Mouse (Mus musculus): Measurements from ENCODE around the gene Chka. TPM values are rescaled to one million over a fixed set of nuclear protein-coding genes. Genes with fewer than 3 reads are reported as not detected.

Chka gene
- polyA plus RNA-seq, 1 experiment from 2014 or later, result 37.5 TPM

DNA sequence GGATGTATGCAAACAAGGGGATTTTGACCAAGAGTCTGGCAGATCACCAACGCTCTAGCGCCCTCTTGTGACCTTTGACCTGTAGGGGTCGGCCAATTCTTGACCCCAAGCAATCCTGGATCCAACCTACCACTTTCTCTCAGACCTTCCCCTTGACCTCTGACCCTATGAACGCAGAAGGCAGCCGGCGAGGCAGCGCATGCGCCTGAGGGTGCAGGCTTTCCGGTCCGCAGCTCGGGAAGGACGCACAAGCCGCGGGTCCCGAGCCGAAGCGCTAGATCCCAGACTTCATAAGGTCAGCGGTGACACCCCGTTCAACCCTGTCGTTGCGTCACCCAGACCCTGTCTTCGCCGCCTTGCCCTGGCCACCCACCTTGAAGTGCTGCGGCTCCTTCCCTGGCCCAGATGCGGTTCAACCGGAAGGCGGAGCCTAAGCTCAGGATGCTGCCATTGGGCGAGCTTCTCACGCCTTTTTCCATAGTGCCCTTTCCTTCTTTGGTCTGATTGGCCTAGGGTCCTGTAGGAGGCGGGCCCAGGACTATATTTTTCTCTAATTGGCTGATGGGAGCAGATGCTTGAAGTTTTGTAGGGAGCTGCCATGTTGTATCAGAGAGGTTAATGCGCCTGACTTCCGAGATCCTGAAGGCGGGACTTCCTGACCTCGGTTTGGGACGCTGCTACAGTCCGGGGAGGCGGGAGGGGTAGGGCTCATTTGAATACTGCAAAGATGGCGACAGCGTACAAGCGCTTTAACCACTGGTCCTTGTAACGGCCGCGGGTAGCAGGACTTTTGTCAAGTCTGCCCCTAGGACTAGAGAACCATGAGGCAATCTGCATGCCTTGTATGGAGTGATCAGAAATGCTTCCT is 61.0 kb downstream of the Chka start, which contains the start of gene Ndufs8:
Gene Ndufs8 (minus strand): TSS at position 438 of the 868 bp plus-strand sequence.
- Histone ChIP-seq H3K4me2 (peak within 1 kb of the TSS; percentile 75), H3K27ac (ENCODE audit: low read depth, low read length) (peak within 1 kb of the TSS; percentile 50; the same call in 1 of the 2 replicates), H3K36me3 (ENCODE audit: control insufficient read depth, insufficient read depth, low read length) (peaks cover 16% of the 10 kb centered on the region), H3K27me3 (replicated peaks; ENCODE audit: control insufficient read depth, insufficient read depth, low read length) (no peaks in the 10 kb centered on the region), H3K4me1 (replicated peaks; ENCODE audit: control insufficient read depth, insufficient read depth, low read length) (peaks cover 17% of the 10 kb centered on the region), H3K4me3 (ENCODE audit: low read depth, low read length) (peak within 1 kb of the TSS; percentile 69), H3K9ac (ENCODE audit: low read depth, low read length) (peak within 1 kb of the TSS; percentile 73), H3K9me3 (ENCODE audit: control insufficient read depth, low read length) (no peaks in the 10 kb centered on the region)
- 1% methylated on average over 43 of the region's 43 CpGs for WGBS
- DNase-seq (ENCODE audit: low spot score) (peak; percentile 88), ATAC-seq (replicated peaks; ENCODE audit: low FRiP score) (peak; percentile 97)

- Histone ChIP-seq H3K27me3 (replicated peaks; ENCODE audit: control insufficient read depth, insufficient read depth, low read length) (no peaks in the 10 kb centered on the region), H3K4me2 (peak overlapping the region; percentile 75), H3K4me1 (replicated peaks; ENCODE audit: control insufficient read depth, insufficient read depth, low read length) (peaks cover 15% of the 10 kb centered on the region), H3K4me3 (ENCODE audit: low read depth, low read length) (peak overlapping the region; percentile 69), H3K27ac (ENCODE audit: low read depth, low read length) (peak overlapping the region; percentile 47; the same call in 1 of the 2 replicates), H3K36me3 (ENCODE audit: control insufficient read depth, insufficient read depth, low read length) (peaks cover 12% of the 10 kb centered on the region), H3K9me3 (ENCODE audit: control insufficient read depth, low read length) (no peaks in the 10 kb centered on the region), H3K9ac (ENCODE audit: low read depth, low read length) (peak overlapping the region; percentile 73)
- DNase-seq (ENCODE audit: low spot score) (no peak), ATAC-seq (replicated peaks; ENCODE audit: low FRiP score) (no peak)
- 78% methylated on average over 8 of the region's 8 CpGs for whole genome bisulfite sequencing
Observed at GRCm38 (mm10) chr19:3913692-3914091, 62.1 kb downstream of the Chka start.

DNA sequence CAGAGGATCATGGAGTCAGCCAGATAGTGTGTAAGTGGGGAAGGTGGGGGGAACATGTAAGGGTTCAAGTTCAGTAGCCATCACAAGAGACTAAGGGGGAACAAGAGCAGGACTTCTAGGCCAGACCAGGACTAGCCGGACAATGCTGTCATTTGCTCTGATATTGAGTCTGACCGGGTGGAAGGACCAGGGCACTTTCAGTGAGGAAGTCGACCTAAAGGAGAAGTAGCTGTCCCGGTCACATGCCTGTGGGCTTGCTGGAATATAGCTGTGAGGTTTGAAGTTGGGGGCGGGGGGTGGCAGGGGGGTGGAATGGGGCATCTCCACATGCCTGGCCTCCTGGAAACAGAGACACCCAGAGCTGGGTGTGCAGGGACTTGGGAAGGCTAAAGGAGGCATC is 63.0 kb downstream of the Chka start:
- H3K9ac ChIP-seq (ENCODE audit: low read depth, low read length), result no peak overlapping the region
- no peak overlapping the region for H3K4me3 ChIP-seq (ENCODE audit: low read depth, low read length)
- DNase-seq (ENCODE audit: low spot score), result no peak
- WGBS, result 68% methylated on average over 5 of the region's 5 CpGs
- H3K9me3 ChIP-seq (ENCODE audit: control insufficient read depth, low read length), result no peaks in the 10 kb centered on the region
- H3K27me3 ChIP-seq (replicated peaks; ENCODE audit: control insufficient read depth, insufficient read depth, low read length), result no peaks in the 10 kb centered on the region
- H3K36me3 ChIP-seq (ENCODE audit: control insufficient read depth, insufficient read depth, low read length), result peaks cover 10% of the 10 kb centered on the region
- ATAC-seq (replicated peaks; ENCODE audit: low FRiP score), result no peak
- peaks cover 15% of the 10 kb centered on the region for H3K4me1 ChIP-seq (replicated peaks; ENCODE audit: control insufficient read depth, insufficient read depth, low read length)
- H3K27ac ChIP-seq (ENCODE audit: low read depth, low read length), result no peak overlapping the region; the same call in 1 of the 2 replicates
- peak overlapping the region; percentile 75 for H3K4me2 ChIP-seq

- Histone ChIP-seq H3K4me3 (ENCODE audit: low read depth, low read length) (no peak overlapping the region), H3K27me3 (replicated peaks; ENCODE audit: control insufficient read depth, insufficient read depth, low read length) (no peaks in the 10 kb centered on the region), H3K4me2 (no peak overlapping the region), H3K27ac (ENCODE audit: low read depth, low read length) (no peak overlapping the region), H3K4me1 (replicated peaks; ENCODE audit: control insufficient read depth, insufficient read depth, low read length) (peaks cover 11% of the 10 kb centered on the region), H3K9me3 (ENCODE audit: control insufficient read depth, low read length) (no peaks in the 10 kb centered on the region), H3K36me3 (ENCODE audit: control insufficient read depth, insufficient read depth, low read length) (no peaks in the 10 kb centered on the region), H3K9ac (ENCODE audit: low read depth, low read length) (no peak overlapping the region)
- 83% methylated on average over 11 of the region's 11 CpGs for WGBS
- ATAC-seq (replicated peaks; ENCODE audit: low FRiP score), result no peak
- no peak for DNase-seq (ENCODE audit: low spot score)
Observed at GRCm38 (mm10) chr19:3916727-3917126, 65.2 kb downstream of the Chka start.

DNA sequence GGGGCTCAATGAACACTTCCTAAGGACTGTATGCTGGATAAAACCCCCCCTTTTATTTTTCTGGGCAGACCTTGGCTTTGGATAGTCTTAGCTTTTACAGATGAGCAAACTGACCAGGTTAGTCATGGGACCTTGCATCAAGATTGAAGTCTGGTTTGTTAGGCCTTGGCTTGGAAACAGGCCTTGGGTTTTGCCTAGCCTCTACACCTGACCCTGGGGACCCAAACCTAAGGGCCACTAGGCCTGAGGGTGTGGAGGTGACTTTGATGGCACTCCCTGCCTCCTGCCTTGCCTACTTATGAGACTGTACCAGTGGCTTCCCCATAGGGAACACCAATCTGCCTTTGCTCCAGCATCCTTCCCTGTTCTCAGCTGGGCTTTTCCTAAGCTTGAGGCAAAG is 68.4 kb downstream of the Chka start:
- Histone ChIP-seq H3K27ac (ENCODE audit: low read depth, low read length) (no peak overlapping the region), H3K4me1 (replicated peaks; ENCODE audit: control insufficient read depth, insufficient read depth, low read length) (peaks cover 15% of the 10 kb centered on the region), H3K27me3 (replicated peaks; ENCODE audit: control insufficient read depth, insufficient read depth, low read length) (no peaks in the 10 kb centered on the region), H3K4me3 (ENCODE audit: low read depth, low read length) (no peak overlapping the region), H3K4me2 (no peak overlapping the region), H3K9ac (ENCODE audit: low read depth, low read length) (no peak overlapping the region), H3K9me3 (ENCODE audit: control insufficient read depth, low read length) (no peaks in the 10 kb centered on the region), H3K36me3 (ENCODE audit: control insufficient read depth, insufficient read depth, low read length) (no peaks in the 10 kb centered on the region)
- DNase-seq (ENCODE audit: low spot score) (no peak), ATAC-seq (replicated peaks; ENCODE audit: low FRiP score) (no peak)

GRCm38 (mm10) chr19:3922661-3923371 is 71.2 kb downstream of the Chka start:
- DNase-seq (ENCODE audit: low spot score) (no peak), ATAC-seq (replicated peaks; ENCODE audit: low FRiP score) (no peak)
- 55% methylated on average over 10 of the region's 10 CpGs for WGBS
- H3K4me3 ChIP-seq (ENCODE audit: low read depth, low read length), result no peak overlapping the region
- no peaks in the 10 kb centered on the region for H3K9me3 ChIP-seq (ENCODE audit: control insufficient read depth, low read length)
- no peaks in the 10 kb centered on the region for H3K27me3 ChIP-seq (replicated peaks; ENCODE audit: control insufficient read depth, insufficient read depth, low read length)
- no peaks in the 10 kb centered on the region for H3K36me3 ChIP-seq (ENCODE audit: control insufficient read depth, insufficient read depth, low read length)
- H3K27ac ChIP-seq (ENCODE audit: low read depth, low read length), result no peak overlapping the region
- H3K9ac ChIP-seq (ENCODE audit: low read depth, low read length), result no peak overlapping the region
- no peak overlapping the region for H3K4me2 ChIP-seq
- peaks cover 15% of the 10 kb centered on the region for H3K4me1 ChIP-seq (replicated peaks; ENCODE audit: control insufficient read depth, insufficient read depth, low read length)

- Histone ChIP-seq H3K4me2 (no peak overlapping the region), H3K36me3 (ENCODE audit: control insufficient read depth, insufficient read depth, low read length) (no peaks in the 10 kb centered on the region), H3K27ac (ENCODE audit: low read depth, low read length) (no peak overlapping the region), H3K9ac (ENCODE audit: low read depth, low read length) (no peak overlapping the region), H3K27me3 (replicated peaks; ENCODE audit: control insufficient read depth, insufficient read depth, low read length) (no peaks in the 10 kb centered on the region), H3K4me3 (ENCODE audit: low read depth, low read length) (no peak overlapping the region), H3K4me1 (replicated peaks; ENCODE audit: control insufficient read depth, insufficient read depth, low read length) (peaks cover 15% of the 10 kb centered on the region), H3K9me3 (ENCODE audit: control insufficient read depth, low read length) (no peaks in the 10 kb centered on the region)
- ATAC-seq (replicated peaks; ENCODE audit: low FRiP score) (no peak), DNase-seq (ENCODE audit: low spot score) (no peak)
- 64% methylated on average over 13 of the region's 13 CpGs for WGBS
Observed at GRCm38 (mm10) chr19:3923586-3923985, 72.0 kb downstream of the Chka start.

- no peak for DNase-seq (ENCODE audit: low spot score)
- no peak for ATAC-seq (replicated peaks; ENCODE audit: low FRiP score)
- Histone ChIP-seq H3K9me3 (ENCODE audit: control insufficient read depth, low read length) (no peaks in the 10 kb centered on the region), H3K4me1 (replicated peaks; ENCODE audit: control insufficient read depth, insufficient read depth, low read length) (peaks cover 18% of the 10 kb centered on the region), H3K4me3 (ENCODE audit: low read depth, low read length) (no peak overlapping the region), H3K36me3 (ENCODE audit: control insufficient read depth, insufficient read depth, low read length) (no peaks in the 10 kb centered on the region), H3K27me3 (replicated peaks; ENCODE audit: control insufficient read depth, insufficient read depth, low read length) (no peaks in the 10 kb centered on the region), H3K9ac (ENCODE audit: low read depth, low read length) (no peak overlapping the region), H3K4me2 (no peak overlapping the region), H3K27ac (ENCODE audit: low read depth, low read length) (no peak overlapping the region)
- WGBS, result 85% methylated on average over 8 of the region's 8 CpGs
Observed at GRCm38 (mm10) chr19:3924190-3924589, 72.6 kb downstream of the Chka start.

All from liver, embryonic 11.5 days (tissue).